In the genomic region with DNA sequence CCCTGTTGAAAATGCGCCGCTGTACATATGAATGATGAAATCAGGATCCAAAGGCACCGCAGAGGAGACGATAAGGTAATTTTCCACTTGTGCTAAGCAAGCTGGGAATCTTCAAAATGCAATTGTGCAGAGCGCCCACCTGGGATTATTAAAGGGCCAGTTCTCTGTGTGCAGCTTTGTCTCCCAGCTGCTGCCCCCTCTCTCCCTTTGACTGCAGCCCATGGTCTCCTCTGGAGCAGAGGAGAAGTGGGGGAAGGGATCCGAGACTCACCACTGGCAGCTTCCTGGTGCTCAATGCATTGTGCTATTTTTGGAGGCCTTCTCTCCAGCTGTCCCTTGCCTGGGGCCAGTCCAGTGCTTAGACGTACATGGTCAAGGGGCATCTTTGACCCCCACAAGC, we compare ENCODE assay signal across 10 mouse cellular contexts.
DNase-seq lines count a peak whose midpoint lies in the region; ATAC-seq and TF ChIP-seq lines count a peak whose summit lies in the region.
"Had no signal": no experiment of that assay in that cellular context is flagged by ENCODE, and none has a peak within 500 bp of the region (broad histone marks: within the 10 kb centered on the region; RNA-seq: fewer than 3 reads in every experiment).

No protein-coding gene starts in this region.

- no peak overlapping the region for H3ac ChIP-seq in myocyte (ENCODE audit: control insufficient read depth, insufficient read length)

- TF ChIP-seq POLR2A in myocyte (IDR thresholded peaks at IDR 0.05; ENCODE audit: insufficient read length, low read depth), result no peak

- no peak overlapping the region for H3K4me3 ChIP-seq in forebrain, embryonic 10.5 days
- H3K4me3 ChIP-seq in hindbrain, embryonic 11.5 days (ENCODE audit: low read depth, low read length), result no peak overlapping the region
- H3K4me3 ChIP-seq in myocyte, result no peak overlapping the region

- peak overlapping the region; percentile 64 for H3K27ac ChIP-seq in forebrain, embryonic 10.5 days
- 0 out of 2 replicates have a peak overlapping the region, but pooled peaks have one; percentile 47 for H3K27ac ChIP-seq in hindbrain, embryonic 11.5 days (ENCODE audit: low read depth, low read length)
- H3K27ac ChIP-seq: liver, embryonic 14.5 days had no signal

- H3K9ac ChIP-seq in hindbrain, embryonic 11.5 days (ENCODE audit: low read depth, low read length), result no peak overlapping the region
- H3K9ac ChIP-seq: liver, embryonic 14.5 days had no signal

- intact Hi-C loops in left cerebral cortex, postnatal 10 days (cut with DNase I), result no loop called here

- H3K9me3 ChIP-seq in forebrain, embryonic 10.5 days, result no peaks in the 10 kb centered on the region; the same call in 1 of the 2 replicates
- H3K9me3 ChIP-seq in hindbrain, embryonic 11.5 days (ENCODE audit: control insufficient read depth, low read length), result no peaks in the 10 kb centered on the region

- 67% methylated on average over 7 of the region's 7 CpGs for WGBS in forebrain, embryonic 10.5 days
- 48% methylated on average over 7 of the region's 7 CpGs for WGBS in hindbrain, embryonic 11.5 days

- DNase-seq in kidney, postnatal 4 days, result peak; percentile 24 to 44
- DNase-seq in kidney, adult 11 months, result no peak
- no peak for DNase-seq in forebrain, embryonic 10.5 days (ENCODE audit: extremely low spot score, low spot score)
- DNase-seq in hindbrain, embryonic 11.5 days (ENCODE audit: low spot score), result peak; percentile 50
- no peak for DNase-seq in left cerebral cortex, postnatal 10 days (ENCODE audit: extremely low spot score in 1 of 2, low spot score in 2 of 2)
- no peak for DNase-seq in kidney, adult 8-10 months
- DNase-seq: cerebellum, postnatal 25 days had no signal

- peaks cover 29% of the 10 kb centered on the region for H3K4me1 ChIP-seq in forebrain, embryonic 10.5 days
- H3K4me1 ChIP-seq in hindbrain, embryonic 11.5 days (replicated peaks; ENCODE audit: control insufficient read depth, insufficient read depth, low read length), result 0 out of 2 replicates have a peak, but pooled peaks cover 3% of the 10 kb centered on the region

- H3K27me3 ChIP-seq in forebrain, embryonic 10.5 days (ENCODE audit: poor library complexity, severe bottlenecking), result no peaks in the 10 kb centered on the region
- H3K27me3 ChIP-seq in hindbrain, embryonic 11.5 days (ENCODE audit: control insufficient read depth, insufficient read depth, low read length), result no peaks in the 10 kb centered on the region
- H3K27me3 ChIP-seq in myocyte (ENCODE audit: control insufficient read depth, insufficient read depth, insufficient read length), result no peaks in the 10 kb centered on the region

- H3K4me2 ChIP-seq in hindbrain, embryonic 11.5 days (replicated peaks; ENCODE audit: low read depth, low read length), result no peak overlapping the region
- peak overlapping the region; percentile 48 for H3K4me2 ChIP-seq in myocyte (ENCODE audit: low read depth)

- peak; percentile 77 for ATAC-seq in hindbrain, embryonic 11.5 days (ENCODE audit: low FRiP score)
- no peak for ATAC-seq in cerebellum, adult (ENCODE audit: insufficient number of reproducible peaks, low FRiP score, low TSS enrichment)

- no peaks in the 10 kb centered on the region for H3K36me3 ChIP-seq in forebrain, embryonic 10.5 days (replicated peaks)
- no peaks in the 10 kb centered on the region for H3K36me3 ChIP-seq in hindbrain, embryonic 11.5 days (ENCODE audit: control insufficient read depth, insufficient read depth, low read length)
- no peaks in the 10 kb centered on the region for H3K36me3 ChIP-seq in myocyte (ENCODE audit: control insufficient read depth, insufficient read depth)

- H3K79me2 ChIP-seq in myocyte (ENCODE audit: control insufficient read depth, insufficient read depth), result no peaks in the 10 kb centered on the region

TF ChIP-seq in myocyte, 11 proteins besides CTCF, POLR2A, EP300 and RAD21:
- TF ChIP-seq E2F4 (IDR thresholded peaks at IDR 0.05; ENCODE audit: insufficient read depth) (no peak), CEBPB (IDR thresholded peaks at IDR 0.05; ENCODE audit: insufficient read depth, poor library complexity, severe bottlenecking) (no peak), MYOD1 (IDR thresholded peaks at IDR 0.05; ENCODE audit: control insufficient read depth in 1 of 3, insufficient read length in 2 of 3, low read depth in 2 of 3) (peak; percentile 10 to 72 (median 62)), POLR2AphosphoS2 (IDR thresholded peaks at IDR 0.05; ENCODE audit: insufficient read length, low read depth) (no peak), TCF3 (IDR thresholded peaks at IDR 0.05; ENCODE audit: insufficient read length, low read depth) (no peak), MYOG (IDR thresholded peaks at IDR 0.05; ENCODE audit: control insufficient read depth in 1 of 3, insufficient read depth in 1 of 3, insufficient read length in 2 of 3, low read depth in 2 of 3) (peak in 2 of 3 experiments; percentile 53 to 61)

Comparison
In these comparisons a context has a peak if more than half of its experiments do, and no peak if none do; other contexts are left out.
1. DNase-seq: peak in kidney, postnatal 4 days (2 of 2) and hindbrain, embryonic 11.5 days (single experiment); none in kidney, adult 11 months (single experiment), forebrain, embryonic 10.5 days (single experiment), left cerebral cortex, postnatal 10 days (0 of 2) and kidney, adult 8-10 months (0 of 2).